Mouse (Mus musculus) heart, embryonic 11.5 days (tissue): ENCODE data around the gene Grk5. TPM values are rescaled to one million over a fixed set of nuclear protein-coding genes. Genes with fewer than 3 reads are reported as not detected.
"Not testable (repeated sequence)": the region's sequence is repeated elsewhere in the genome, so short reads cannot be mapped to it uniquely, and the experiment has no call there.

Experiments
- ATAC-seq: fragments of 200-750 bp; cut with Nextera tagmentation; replicated peaks from 2 replicates; pipeline ENCODE4 v1.8.0; 2017; ENCODE audit warnings: moderate library complexity; ENCODE audit not compliant: insufficient number of reproducible peaks, low FRiP score, low TSS enrichment
- H3K27ac ChIP-seq: fragments of 300-500 bp; sonication (generic); 2 replicates; pipeline ENCODE4 v1.5.1; 2014; ENCODE audit warnings: mild to moderate bottlenecking, low read depth, low read length
- H3K27me3 ChIP-seq: fragments of 300-500 bp; sonication (generic); 2 replicates; pipeline ENCODE4 v1.6.1; 2014; ENCODE audit warnings: mild to moderate bottlenecking, low read length, mixed read lengths; ENCODE audit not compliant: control insufficient read depth, insufficient read depth
- H3K36me3 ChIP-seq: fragments of 300-500 bp; sonication (generic); 2 replicates; pipeline ENCODE4 v1.6.1; 2014; ENCODE audit warnings: mild to moderate bottlenecking, low read length, moderate library complexity, mixed read lengths; ENCODE audit not compliant: control insufficient read depth, insufficient read depth
- H3K4me1 ChIP-seq: fragments of 300-500 bp; sonication (generic); 2 replicates; pipeline ENCODE4 v1.6.1; 2014; ENCODE audit warnings: low read length; ENCODE audit not compliant: control insufficient read depth, insufficient read depth
- H3K4me2 ChIP-seq: fragments of 300-500 bp; sonication (generic); 2 replicates; pipeline ENCODE4 v1.6.1; 2014; ENCODE audit warnings: mild to moderate bottlenecking, moderate library complexity
- H3K4me3 ChIP-seq: fragments of 300-500 bp; sonication (generic); 2 replicates; pipeline ENCODE4 v1.5.1; 2014; ENCODE audit warnings: low read depth, low read length
- H3K9ac ChIP-seq: fragments of 300-500 bp; sonication (generic); 2 replicates; pipeline ENCODE4 v1.6.1; 2014; ENCODE audit warnings: mild to moderate bottlenecking, low read depth, low read length, moderate library complexity
- H3K9me3 ChIP-seq: fragments of 300-500 bp; sonication (generic); replicated peaks from 2 replicates; pipeline ENCODE4 v1.6.1; 2016; ENCODE audit warnings: low read length; ENCODE audit not compliant: control insufficient read depth
- WGBS: fragments of 180-500 bp; shearing (Covaris S2); extraction: QIAGEN DNeasy Blood & Tissue Kit; methylation state at CpG from one replicate; pipeline ENCODE4 v1.1.7; 2014; ENCODE audit not compliant: insufficient replicate concordance; 5-methylcytosine and 5-hydroxymethylcytosine counted together
- polyA plus RNA-seq: library from polyadenylated mRNA; unstranded; fragments of >200 nt; fragmentation: Nextera tagmentation; extraction: Ambion mirVana; gene quantifications from 2 replicates; pipeline ENCODE4 v1.2.1, GENCODE M21; 2014

Gene Grk5
- polyA plus RNA-seq: 4.7 and 4.9 TPM in 2 replicates

GRCm38 (mm10) chr19:60889714-60890315 lies at the start of gene Grk5:
Grk5 (plus strand) TSS chr19:60889749.
- under 1% methylated on average over 54 of the region's 55 CpGs for WGBS

GRCm38 (mm10) chr19:60843324-60843723 lies 46.2 kb upstream of the Grk5 start:
- Histone ChIP-seq H3K4me1 (no peaks in the 10 kb centered on the region), H3K36me3 (0 out of 2 replicates have a peak, but pooled peaks cover 2% of the 10 kb centered on the region), H3K4me2 (no peak overlapping the region), H3K9ac (no peak overlapping the region), H3K9me3 (no peaks in the 10 kb centered on the region), H3K27me3 (no peaks in the 10 kb centered on the region), H3K4me3 (no peak overlapping the region), H3K27ac (no peak overlapping the region)
- ATAC-seq: no peak

More at GRCm38 (mm10) chr19:60889714-60890315, at the start of gene Grk5:
- Histone ChIP-seq H3K36me3 (no peaks in the 10 kb centered on the region), H3K4me3 (peak within 1 kb of the TSS; percentile 81), H3K27ac (peak within 1 kb of the TSS; percentile 93), H3K9ac (peak within 1 kb of the TSS; percentile 89), H3K9me3 (no peaks in the 10 kb centered on the region), H3K4me2 (peak within 1 kb of the TSS; percentile 85), H3K27me3 (no peaks in the 10 kb centered on the region), H3K4me1 (peaks cover 15% of the 10 kb centered on the region)
- peak; percentile 97 for ATAC-seq

GRCm38 (mm10) chr19:60845731-60846130 lies 43.8 kb upstream of the Grk5 start:
- Histone ChIP-seq H3K27ac (no peak overlapping the region), H3K27me3 (no peaks in the 10 kb centered on the region), H3K4me3 (no peak overlapping the region), H3K4me2 (no peak overlapping the region), H3K9ac (no peak overlapping the region), H3K9me3 (no peaks in the 10 kb centered on the region), H3K4me1 (no peaks in the 10 kb centered on the region), H3K36me3 (0 out of 2 replicates have a peak, but pooled peaks cover 2% of the 10 kb centered on the region)
- no peak for ATAC-seq

- Histone ChIP-seq H3K27me3 (no peaks in the 10 kb centered on the region), H3K9ac (peak within 1 kb of the TSS; percentile 76), H3K4me2 (peak within 1 kb of the TSS; percentile 80), H3K27ac (peak within 1 kb of the TSS; percentile 16; the same call in 1 of the 2 replicates), H3K9me3 (no peaks in the 10 kb centered on the region), H3K36me3 (peaks cover 3% of the 10 kb centered on the region; the same call in 1 of the 2 replicates), H3K4me1 (no peaks in the 10 kb centered on the region), H3K4me3 (peak within 1 kb of the TSS; percentile 55)
- peak; percentile 97 for ATAC-seq
- 3% methylated on average over 30 of the region's 30 CpGs for WGBS
Measured at GRCm38 (mm10) chr19:60860868-60861700, 28.5 kb upstream of the Grk5 start, which contains the start of gene Sfxn4. Sfxn4 (minus strand) TSS chr19:60861479.

GRCm38 (mm10) chr19:60866169-60866568 lies 23.4 kb upstream of the Grk5 start:
- ATAC-seq, H3K9me3 ChIP-seq, H3K27ac ChIP-seq, H3K4me3 ChIP-seq, H3K4me1 ChIP-seq, H3K9ac ChIP-seq, H3K27me3 ChIP-seq, H3K4me2 ChIP-seq: not testable (repeated sequence)
- peaks cover 12% of the 10 kb centered on the region; the same call in 1 of the 2 replicates for H3K36me3 ChIP-seq
- 97% methylated on average over 4 of the region's 4 CpGs for WGBS

- Histone ChIP-seq H3K9ac (no peak overlapping the region), H3K36me3 (peaks cover 11% of the 10 kb centered on the region; the same call in 1 of the 2 replicates), H3K4me2 (no peak overlapping the region), H3K9me3 (no peaks in the 10 kb centered on the region), H3K27me3 (no peaks in the 10 kb centered on the region), H3K4me3 (no peak overlapping the region), H3K27ac (no peak overlapping the region), H3K4me1 (peaks cover 7% of the 10 kb centered on the region; the same call in 1 of the 2 replicates)
- ATAC-seq: no peak
- 93% methylated on average over 1 of the region's 1 CpGs for WGBS
Measured at GRCm38 (mm10) chr19:60870489-60870888, 19.1 kb upstream of the Grk5 start.

- Histone ChIP-seq H3K27ac (no peak overlapping the region), H3K4me2 (peak overlapping the region; percentile 79), H3K4me3 (no peak overlapping the region), H3K36me3 (peaks cover 11% of the 10 kb centered on the region; the same call in 1 of the 2 replicates), H3K27me3 (no peaks in the 10 kb centered on the region), H3K9ac (no peak overlapping the region), H3K9me3 (no peaks in the 10 kb centered on the region), H3K4me1 (peaks cover 7% of the 10 kb centered on the region; the same call in 1 of the 2 replicates)
- WGBS: 83% methylated on average over 5 of the region's 5 CpGs
- no peak for ATAC-seq
Measured at GRCm38 (mm10) chr19:60871366-60871765, 18.2 kb upstream of the Grk5 start.

GRCm38 (mm10) chr19:60872272-60872671 lies 17.3 kb upstream of the Grk5 start:
- Histone ChIP-seq H3K27ac (peak overlapping the region; percentile 71), H3K4me1 (peaks cover 7% of the 10 kb centered on the region; the same call in 1 of the 2 replicates), H3K4me3 (peak overlapping the region; percentile 12; the same call in 1 of the 2 replicates), H3K36me3 (peaks cover 11% of the 10 kb centered on the region; the same call in 1 of the 2 replicates), H3K27me3 (no peaks in the 10 kb centered on the region), H3K4me2 (peak overlapping the region; percentile 79), H3K9me3 (no peaks in the 10 kb centered on the region), H3K9ac (0 out of 2 replicates have a peak overlapping the region, but pooled peaks have one; percentile 22)
- 18% methylated on average over 1 of the region's 1 CpGs for WGBS
- no peak; the same call in 1 of the 2 replicates for ATAC-seq
